Mouse (Mus musculus): ENCODE data around the gene Foxf2.

The Foxf2 gene

DNA sequence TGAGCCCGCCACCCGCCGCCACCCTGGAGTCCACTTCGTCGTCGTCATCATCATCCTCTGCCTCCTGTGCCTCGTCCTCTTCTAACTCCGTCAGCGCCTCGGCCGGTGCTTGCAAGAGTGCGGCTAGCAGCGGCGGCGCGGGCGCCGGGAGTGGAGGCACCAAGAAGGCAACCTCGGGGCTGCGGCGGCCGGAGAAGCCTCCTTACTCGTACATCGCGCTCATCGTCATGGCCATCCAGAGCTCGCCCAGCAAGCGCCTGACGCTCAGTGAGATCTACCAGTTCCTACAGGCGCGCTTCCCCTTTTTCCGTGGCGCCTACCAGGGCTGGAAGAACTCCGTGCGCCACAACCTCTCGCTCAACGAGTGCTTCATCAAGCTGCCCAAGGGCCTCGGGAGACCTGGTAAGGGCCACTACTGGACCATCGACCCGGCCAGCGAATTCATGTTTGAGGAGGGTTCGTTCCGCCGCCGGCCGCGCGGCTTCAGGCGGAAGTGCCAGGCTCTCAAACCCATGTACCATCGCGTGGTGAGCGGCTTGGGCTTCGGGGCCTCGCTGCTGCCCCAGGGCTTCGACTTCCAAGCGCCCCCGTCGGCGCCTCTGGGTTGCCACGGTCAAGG, 676 bp downstream of the Foxf2 start:
- DNase-seq, result peak; percentile 90

DNA sequence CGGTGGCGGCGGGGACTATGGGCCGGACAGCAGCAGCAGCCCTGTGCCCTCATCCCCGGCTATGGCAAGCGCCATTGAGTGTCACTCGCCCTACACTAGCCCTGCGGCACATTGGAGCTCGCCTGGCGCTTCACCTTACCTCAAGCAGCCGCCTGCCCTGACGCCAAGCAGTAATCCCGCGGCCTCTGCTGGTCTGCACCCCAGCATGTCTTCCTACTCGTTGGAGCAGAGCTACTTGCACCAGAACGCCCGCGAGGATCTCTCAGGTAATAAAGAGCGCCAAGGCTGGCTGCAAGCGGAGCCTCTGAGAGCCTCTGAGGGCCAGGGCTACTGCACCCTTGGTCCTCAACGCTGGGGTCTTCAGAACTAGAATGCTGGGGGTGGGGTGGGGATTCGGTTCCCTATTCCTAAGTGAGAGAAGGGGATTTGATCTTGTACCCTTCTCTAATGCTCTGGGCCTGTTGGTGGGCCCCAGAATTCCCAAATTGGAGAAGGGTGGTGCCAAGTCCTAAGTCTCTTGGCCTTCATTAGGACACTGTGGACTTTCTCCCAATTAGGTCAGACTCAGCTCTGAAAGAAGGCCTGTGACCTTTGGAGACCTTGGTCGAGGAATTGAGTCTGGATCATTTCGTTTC, 1.5 kb downstream of the Foxf2 start:
- no peak for DNase-seq

DNA sequence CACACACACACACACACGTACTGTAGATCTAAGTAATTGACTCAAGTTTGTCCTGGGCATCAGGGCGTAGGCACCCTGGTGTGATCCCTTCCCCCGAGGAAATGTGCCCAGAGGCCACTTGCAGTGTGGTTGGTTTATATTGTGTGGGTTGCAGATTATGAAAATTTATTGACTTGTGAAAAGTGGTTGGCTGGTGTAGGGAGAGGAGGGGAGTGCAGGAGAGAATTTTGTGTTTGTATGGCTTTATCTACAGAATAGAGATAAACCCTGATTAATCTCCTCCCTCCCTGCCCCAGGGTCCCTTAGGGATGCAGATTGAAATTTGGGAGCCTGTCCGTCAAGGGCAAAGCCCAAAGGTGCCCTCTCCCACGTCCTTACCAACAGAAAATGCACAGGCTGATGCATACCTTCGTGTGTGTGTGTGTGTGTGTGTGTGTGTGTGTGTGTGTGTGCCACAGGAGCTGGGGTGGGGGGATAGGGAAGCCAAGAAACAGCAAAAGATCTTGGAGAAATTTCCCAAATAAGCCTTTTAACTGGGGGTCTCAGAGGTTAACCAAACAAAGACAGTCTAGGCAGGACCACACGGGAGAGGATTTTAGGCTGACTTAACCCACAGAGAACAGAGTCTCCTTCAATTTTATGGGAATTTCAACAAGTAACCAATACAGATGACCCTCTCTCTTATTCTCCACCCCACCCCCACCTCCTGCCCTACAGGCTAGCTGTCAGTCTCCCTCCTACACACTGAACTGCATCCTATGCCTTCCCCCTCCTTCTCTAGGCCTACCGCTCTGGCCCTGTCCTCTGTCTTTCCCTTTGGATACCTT, 2.5 kb downstream of the Foxf2 start:
- no peak for DNase-seq

DNA sequence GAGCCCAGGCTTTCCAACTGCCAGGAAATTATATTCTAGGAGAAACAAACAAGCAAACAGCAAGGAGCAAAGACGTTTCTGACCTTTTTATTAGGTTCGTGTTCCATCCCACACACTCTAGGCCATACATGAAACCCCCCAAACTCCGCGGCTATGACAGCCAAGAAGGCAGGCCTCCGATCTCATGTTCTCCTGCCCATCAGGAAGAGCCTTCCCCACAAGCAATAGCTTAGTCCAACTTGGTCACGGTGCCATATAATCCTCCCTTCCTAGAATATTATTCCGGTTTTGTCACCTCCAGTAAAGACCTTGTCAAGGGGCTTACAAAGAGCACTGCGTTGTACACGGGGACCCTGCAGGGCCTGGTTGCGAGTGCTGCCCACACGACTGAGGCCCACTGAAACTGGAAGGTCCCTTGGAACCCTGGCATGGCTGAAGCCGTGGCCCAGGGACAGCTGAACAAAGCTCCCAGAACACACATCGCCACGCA, 3.1 kb downstream of the Foxf2 start:
- no peak for DNase-seq

DNA sequence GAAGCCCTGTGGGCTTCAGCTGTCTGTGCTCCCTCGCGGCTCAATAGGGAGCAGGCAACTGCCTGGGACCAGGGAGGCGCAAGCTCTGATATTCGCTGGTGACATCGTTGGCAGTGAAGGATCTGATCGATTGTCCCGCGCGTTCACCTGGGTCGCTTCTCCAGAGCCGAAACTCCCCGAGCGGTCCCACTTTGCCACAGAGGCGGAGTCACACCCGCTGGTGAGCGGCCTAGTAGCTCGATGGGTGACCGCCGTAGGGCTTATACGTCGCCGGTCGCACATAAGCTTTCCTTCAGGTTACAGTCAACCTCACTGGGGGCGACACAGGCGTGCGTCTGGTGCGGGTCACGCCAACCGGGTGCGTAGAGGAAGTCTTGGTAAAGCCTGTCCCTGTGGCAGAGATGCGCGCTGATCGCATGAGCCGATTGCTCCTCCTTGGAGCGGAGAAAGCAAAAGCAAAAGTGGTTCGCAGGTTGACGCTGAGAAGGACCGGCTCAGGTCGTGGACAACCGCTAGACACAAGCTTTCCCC, 3.8 kb downstream of the Foxf2 start:
- peak; percentile 89 for DNase-seq

DNA sequence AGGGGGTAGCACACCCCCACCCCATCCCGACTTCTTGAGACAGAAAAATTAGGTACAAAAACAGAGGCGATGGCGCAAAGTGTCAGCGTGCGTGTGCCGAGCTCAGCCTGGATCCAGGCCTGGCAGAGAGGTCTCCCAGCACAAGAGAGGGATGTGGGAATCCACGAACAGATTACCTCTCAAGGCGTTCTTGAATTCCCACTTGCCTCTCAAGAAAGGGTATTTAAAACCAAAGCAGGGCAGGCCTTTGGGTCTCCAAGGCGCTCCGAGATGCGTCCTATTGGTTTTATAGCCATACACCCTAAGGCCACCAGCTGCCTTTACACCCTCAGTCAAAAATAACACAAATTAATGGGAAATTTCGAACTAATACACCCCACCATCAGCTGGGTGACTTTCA, 4.4 kb downstream of the Foxf2 start:
- DNase-seq, result no peak

DNA sequence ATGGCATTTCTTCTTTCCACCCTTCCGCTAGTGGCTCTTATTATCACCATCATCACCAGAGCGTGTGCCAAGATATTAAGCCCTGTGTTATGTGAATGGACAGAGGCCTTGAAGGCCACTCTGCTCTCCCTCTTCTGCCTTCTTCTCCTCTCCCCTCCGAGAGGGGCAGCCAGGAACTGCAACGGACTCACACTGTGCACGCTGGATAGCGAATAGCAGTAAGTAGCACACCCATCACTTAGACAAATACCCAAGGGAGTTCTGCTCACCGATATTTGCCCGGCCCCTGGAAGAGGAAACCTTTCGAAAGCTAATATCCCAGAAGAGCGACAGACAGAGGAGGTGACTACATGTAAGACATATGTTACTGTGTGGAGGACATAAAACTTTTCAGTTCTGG, 4.9 kb downstream of the Foxf2 start:
- no peak for DNase-seq

DNA sequence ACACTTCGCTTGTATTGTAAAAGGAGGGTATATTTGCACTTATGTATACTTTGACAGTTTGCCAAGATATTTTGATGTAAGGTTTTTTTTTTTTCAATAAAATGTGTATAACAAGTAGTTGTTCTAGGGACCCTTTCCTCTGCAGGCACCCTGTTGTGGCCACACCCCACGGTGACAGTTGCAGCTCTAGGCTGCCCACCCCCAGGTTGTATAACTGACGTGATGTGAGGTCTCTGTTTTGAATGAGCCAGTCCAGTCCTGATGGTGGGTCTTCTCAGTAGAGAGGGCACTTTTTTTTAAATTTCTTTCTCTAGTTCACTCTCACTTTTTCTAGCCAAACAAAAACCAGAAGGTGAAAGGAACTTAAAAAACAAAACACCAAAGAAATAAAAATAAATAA, 5.7 kb downstream of the Foxf2 start:
- DNase-seq, result no peak

DNA sequence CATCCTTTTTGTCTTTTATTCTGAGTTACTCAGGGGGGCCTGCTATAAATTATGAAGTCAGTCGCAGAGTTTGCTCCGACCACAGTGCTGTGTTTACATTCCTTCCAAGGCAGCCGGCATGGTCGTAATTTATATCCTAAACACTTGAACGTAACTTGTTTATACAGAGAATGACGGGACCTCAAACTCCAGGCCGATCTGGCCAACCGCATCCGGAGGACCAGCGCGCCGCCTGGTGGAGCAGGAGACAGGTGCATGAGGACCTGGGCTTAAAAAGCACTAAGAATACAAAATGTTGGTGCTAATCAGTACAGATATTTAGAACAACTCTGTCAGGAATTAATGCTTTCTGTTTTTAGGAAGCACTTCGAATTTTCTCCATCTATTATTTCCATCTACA, 6.8 kb downstream of the Foxf2 start:
- DNase-seq, result no peak

DNA sequence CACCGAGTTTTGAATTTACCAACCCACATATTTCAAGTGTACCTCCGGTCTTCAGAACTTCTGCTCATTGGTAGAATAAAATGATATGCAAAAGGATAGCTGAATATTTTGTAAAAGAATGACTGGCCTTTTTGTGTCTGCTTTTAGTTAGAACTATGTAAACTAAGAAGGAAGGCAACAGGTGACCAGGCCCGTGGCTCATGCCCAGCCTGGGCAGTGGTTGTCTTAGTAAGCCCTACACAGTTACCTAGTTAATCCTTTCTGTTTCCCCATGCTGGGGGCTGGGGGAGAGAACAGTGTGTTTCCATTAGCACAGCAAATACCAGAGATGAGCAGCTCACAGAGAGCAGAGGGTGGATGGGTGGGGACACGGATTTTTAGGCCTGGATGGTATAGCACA, 7.6 kb downstream of the Foxf2 start:
- DNase-seq, result no peak

DNA sequence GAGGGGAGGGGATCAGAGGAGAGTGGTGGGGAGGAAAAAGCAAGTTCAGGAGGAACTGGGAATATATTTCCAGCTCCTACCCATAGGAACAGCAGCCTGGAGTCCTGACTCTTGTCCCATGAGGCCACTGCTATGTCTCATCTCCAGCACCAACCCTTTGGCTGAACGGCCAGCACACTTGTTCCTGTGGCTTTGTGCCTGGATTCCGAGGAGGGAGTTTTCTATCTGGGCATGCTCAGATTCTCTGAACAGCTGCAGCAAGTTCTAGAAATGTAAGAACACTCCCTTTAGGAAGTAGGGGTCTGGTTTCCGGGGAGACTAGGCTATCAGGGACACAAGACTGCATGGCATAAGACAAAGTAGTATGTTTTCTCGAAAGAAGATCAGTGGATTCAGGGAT, 9.9 kb downstream of the Foxf2 start:
- no peak for DNase-seq

DNA sequence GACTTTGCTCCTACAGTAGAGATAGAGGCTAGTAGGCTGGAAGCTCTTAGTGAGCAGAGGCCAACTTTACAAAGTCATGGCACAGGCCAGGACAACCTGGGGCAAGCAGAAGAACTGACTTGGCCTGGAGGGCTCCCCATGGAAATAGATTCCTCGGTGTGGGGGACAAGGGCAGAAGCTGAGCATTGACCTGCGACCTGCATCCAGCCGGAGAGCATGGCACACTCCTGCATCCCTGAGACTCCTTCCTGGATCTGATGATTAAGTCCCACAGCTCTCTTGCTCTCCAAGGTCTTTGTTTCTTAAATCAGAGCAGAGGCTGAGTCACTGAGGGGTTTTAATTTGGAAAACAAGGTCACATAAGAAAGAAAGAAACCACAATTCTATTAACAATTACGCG, 15.9 kb downstream of the Foxf2 start:
- no peak for DNase-seq

DNA sequence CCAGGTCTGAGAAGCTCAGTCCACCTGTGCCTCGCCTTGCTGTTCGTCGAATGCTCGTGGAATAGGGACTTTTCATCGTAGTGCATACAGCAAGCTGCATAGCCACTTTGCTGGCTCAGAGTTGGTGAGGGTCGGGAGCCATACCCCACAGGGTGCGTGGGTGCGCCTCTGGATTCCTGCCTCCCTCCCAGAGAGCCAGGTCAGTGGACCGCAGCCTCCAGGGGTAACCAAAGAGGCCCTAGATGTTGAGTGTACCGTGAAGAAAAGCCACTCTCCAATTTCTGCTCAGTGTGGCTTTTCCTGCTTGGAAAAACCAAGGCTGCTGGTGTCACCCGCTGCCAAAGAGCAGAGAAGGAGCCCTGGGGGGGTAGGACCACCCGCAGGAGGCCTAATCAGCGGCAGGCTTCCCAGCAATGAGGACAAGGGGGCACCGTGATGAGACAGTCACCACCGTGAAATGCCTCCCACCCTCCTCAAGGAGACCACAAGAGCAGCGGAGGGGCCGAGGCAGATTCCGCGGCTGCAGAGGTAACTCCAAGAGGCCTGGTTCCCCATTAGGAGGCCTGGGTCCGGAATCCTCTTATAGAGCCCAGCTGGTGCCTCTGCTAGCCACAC, 26.6 kb downstream of the Foxf2 start:
- DNase-seq, result peak; percentile 68

DNA sequence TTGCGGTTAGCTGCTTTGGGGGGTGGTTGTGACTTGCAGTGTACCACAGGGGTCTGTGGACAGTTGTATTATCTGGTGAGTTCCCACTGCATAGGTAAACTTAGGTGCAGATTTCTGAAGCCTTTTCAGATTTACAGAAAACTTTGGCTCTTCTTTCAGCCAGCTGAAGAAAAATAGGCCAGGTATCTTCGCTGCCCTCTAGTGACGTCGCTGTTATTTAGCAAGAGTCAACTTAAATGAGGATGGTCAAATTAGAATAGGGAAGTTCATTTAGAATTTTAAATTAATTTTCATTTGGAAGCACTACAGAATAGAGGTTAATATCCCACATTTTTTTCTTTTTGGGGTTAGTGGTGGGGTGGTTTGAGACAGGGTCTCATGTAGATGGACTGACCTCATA, 30.6 kb downstream of the Foxf2 start:
- no peak for DNase-seq

DNA sequence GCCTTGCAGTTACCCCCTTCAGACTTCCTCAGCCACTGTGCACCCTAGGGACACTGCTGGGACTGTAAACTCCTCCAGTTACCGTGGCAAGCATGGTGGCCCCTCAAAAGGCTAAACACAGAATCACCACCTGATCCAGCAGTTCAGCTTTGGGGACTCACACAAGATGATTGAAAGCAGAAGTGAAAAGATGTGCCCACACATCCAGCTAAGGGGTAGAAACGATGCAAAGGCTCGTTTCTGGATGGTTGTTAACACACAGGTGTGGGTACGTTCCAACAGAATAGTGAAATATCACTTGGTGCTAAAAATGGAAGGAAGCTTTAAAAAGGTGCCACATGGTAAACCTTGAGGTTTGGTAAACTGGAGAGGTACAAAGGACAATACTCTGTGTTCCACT, 32.6 kb downstream of the Foxf2 start:
- no peak for DNase-seq

DNA sequence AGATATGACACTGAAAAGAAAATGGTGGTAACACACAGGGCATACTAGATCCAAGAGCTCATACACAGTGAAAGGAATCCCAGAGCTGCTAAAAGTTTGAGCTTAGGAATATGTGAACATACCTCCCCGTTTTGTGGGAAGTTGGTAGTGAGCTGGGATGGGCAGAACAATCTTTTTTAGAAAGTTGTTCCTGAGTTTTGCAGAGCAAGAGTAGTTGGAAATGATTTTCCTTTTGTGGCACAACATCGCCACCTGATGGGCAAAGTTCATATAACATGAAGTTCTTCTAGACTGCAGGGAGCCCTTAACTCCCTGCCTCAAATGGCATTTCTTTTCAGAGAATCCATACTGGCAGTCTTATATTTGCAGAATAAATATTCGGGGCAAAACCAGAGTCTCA, 33.3 kb downstream of the Foxf2 start:
- DNase-seq, result peak; percentile 68

DNA sequence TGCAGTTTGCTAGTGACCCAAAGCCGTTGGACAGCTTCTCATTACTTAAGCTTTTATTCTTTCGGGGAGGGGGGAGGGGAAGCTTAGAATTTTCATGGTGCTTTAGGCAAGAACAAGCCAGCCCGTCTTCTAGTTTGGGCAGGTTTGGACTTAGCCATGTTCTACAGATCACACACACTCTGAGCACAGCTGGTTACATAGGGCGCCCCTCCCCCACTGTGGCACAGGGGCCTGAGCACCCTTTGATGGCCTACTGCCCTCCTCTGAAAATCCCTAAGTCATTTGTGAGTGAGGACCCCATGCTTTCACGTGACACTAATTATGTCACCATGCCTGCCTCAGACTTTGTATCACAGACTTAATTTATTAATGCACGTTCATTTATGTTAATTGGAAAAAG, 35.6 kb downstream of the Foxf2 start:
- peak; percentile 73 for DNase-seq

DNA sequence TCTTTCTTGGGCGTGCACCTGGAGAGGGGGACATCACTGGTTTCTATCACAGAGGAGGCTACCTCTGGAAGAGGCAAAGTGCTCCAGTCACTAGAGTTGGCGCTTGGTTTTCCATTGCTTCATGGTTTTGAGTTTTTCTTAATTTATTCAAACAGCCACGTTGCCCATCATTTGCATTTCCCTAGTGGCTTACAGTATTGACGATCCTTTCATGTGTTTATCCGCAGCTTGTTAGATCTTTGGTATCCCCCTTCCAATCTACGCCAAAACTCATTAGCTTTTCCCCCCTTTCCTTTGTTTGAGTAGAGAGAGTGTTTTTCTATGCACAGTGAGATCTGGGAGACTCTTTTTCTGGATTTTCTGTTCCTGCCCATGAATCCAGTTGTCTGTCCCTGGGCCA, 39.8 kb downstream of the Foxf2 start:
- no peak for DNase-seq

DNA sequence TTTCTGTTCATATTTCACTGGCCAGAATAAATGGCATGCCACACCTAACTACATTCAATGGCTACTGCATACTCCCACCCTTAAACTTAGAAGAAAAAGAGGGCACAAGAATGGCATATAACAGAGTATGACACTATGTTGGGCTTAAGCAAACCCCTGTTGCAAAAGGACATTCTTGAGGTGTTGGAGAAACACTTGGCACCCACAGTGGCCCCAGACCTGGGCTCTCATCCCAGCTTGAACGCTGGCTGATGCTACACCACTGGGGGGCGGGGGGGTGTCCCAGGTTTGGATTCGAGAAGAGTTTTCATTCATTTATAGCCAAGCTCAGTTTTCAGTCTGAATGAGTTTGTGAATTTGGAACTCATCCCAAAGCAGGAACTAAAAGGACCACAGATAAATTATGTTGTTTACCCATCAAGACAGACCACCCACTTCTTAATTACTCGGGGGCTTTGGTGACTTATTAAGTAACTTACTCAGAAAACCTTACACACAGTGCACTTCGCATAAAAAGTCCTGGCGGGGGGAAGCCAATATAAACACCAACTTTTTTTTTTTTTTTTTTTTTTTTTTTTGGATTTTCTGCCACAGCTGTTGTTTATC, 42.4 kb downstream of the Foxf2 start:
- peak; percentile 55 for DNase-seq

DNA sequence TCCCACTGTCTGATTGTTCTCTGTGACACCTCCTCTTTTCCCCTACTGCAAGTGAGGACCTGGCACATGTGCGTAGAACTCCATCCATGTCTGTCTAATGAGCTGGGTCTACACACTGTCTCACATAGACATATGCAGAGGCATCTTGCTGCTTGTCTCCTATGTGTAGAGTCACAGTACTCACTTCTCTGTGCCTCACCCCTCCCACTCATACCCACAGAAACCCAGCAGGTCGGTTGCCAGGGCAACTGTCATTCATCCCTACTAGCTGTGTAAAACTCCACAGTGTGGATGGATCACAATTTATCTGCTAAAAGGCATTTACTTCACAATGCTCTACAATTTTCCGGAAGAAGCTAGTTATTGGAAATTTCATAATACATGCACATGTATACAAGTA, 46.5 kb downstream of the Foxf2 start:
- DNase-seq, result peak; percentile 46

All from heart, adult 11 months (tissue).